Mouse (Mus musculus) C2C12 (cell line): Measurements from ENCODE around the gene Iqsec2. TPM values are rescaled to one million over a fixed set of nuclear protein-coding genes. Genes with fewer than 3 reads are reported as not detected.

Experiments used
- H3K27me3 ChIP-seq: one replicate; pipeline ENCODE4 v1.6.1; 2011; ENCODE audit not compliant: control insufficient read depth, insufficient read depth, insufficient read length
- H3K36me3 ChIP-seq: one replicate; pipeline ENCODE4 v1.6.1; 2011; ENCODE audit not compliant: control insufficient read depth, insufficient read depth
- H3K4me3 ChIP-seq: one replicate; pipeline ENCODE4 v1.5.1; 2011; ENCODE audit warnings: mild to moderate bottlenecking, control low read depth; ENCODE audit not compliant: poor library complexity, insufficient read depth, severe bottlenecking
- H3K79me2 ChIP-seq: one replicate; pipeline ENCODE4 v1.6.1; 2011; ENCODE audit not compliant: control insufficient read depth, insufficient read depth
- H3K79me3 ChIP-seq: one replicate; pipeline ENCODE4 v1.6.1; 2011; ENCODE audit warnings: low read depth, control low read depth
- H3ac ChIP-seq: one replicate; pipeline ENCODE3; 2011; ENCODE audit warnings: low read depth; ENCODE audit not compliant: control insufficient read depth, insufficient read length
- CEBPB ChIP-seq: IDR thresholded peaks from one replicate; pipeline ENCODE4 v1.6.1; 2011; ENCODE audit warnings: low read depth, mild to moderate bottlenecking, control low read depth, moderate library complexity
- CTCF ChIP-seq: IDR thresholded peaks from one replicate; pipeline ENCODE4 v1.5.1; 2011; ENCODE audit not compliant: control insufficient read depth, insufficient read depth, insufficient read length
- FOSL1 ChIP-seq: IDR thresholded peaks from one replicate; pipeline ENCODE4 v1.8.0; 2011; ENCODE audit warnings: mild to moderate bottlenecking, low read length; ENCODE audit not compliant: poor library complexity, insufficient read depth, severe bottlenecking
- MAX ChIP-seq: IDR thresholded peaks from one replicate; pipeline ENCODE4 v1.6.1; 2011; ENCODE audit warnings: mild to moderate bottlenecking, control low read depth
- MYOD1 ChIP-seq: IDR thresholded peaks from one replicate; pipeline ENCODE4 v1.6.1; 2011; ENCODE audit warnings: low read depth; ENCODE audit not compliant: control insufficient read depth, insufficient read length
- MYOG ChIP-seq: IDR thresholded peaks from one replicate; pipeline ENCODE4 v1.6.1; 2011; ENCODE audit not compliant: control insufficient read depth, insufficient read length; ENCODE audit errors: extremely low read depth
- USF1 ChIP-seq: IDR thresholded peaks from one replicate; pipeline ENCODE4 v1.6.1; 2011; ENCODE audit warnings: low read depth, mild to moderate bottlenecking, control low read depth, moderate library complexity
- polyA plus RNA-seq: library from polyadenylated mRNA; unstranded; fragments of >200 nt; fragmentation: generic; extraction: Trizol; gene quantifications from one replicate; pipeline ENCODE4 v1.2.1, GENCODE M21; 2012; ENCODE audit warnings: missing spikeins

Iqsec2 gene
- polyA plus RNA-seq, 1 experiment = 6.9 TPM

GRCm38 (mm10) chrX:152202422-152203103 lies 58.5 kb downstream of the Iqsec2 start:
- Histone ChIP-seq H3K4me3 (no peak overlapping the region), H3K27me3 (no peaks in the 10 kb centered on the region), H3K79me3 (no peaks in the 10 kb centered on the region), H3K36me3 (no peaks in the 10 kb centered on the region), H3K79me2 (no peaks in the 10 kb centered on the region), H3ac (no peak overlapping the region)
- TF ChIP-seq USF1 (no peak), MYOG (no peak), MAX (no peak), FOSL1 (no peak), CTCF (no peak), MYOD1 (no peak), CEBPB (no peak)

DNA sequence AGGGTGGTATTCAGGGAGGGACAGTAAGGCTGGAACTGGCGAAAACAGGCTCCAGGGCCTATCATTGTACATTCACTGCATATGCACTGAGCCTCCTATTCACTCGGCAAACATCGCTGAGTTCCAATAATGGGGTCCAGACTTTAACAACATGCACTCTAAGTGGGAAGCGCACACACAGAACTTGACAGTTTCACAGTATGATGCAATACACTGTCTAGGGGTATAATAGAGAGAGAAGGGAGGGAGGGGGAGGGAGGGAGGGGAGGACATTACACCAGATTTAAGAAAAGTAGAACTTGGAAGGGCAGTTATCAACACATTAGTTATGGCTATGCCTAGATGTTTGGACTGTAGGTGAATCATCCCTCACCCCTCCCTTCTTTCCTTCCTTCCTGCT lies 59.2 kb downstream of the Iqsec2 start:
- H3K79me2 ChIP-seq = no peaks in the 10 kb centered on the region
- no peaks in the 10 kb centered on the region for H3K36me3 ChIP-seq
- no peak overlapping the region for H3K4me3 ChIP-seq
- TF ChIP-seq MAX (no peak), USF1 (no peak), CEBPB (no peak), MYOD1 (no peak), FOSL1 (no peak), CTCF (no peak), MYOG (no peak)
- no peak overlapping the region for H3ac ChIP-seq
- no peaks in the 10 kb centered on the region for H3K79me3 ChIP-seq
- no peaks in the 10 kb centered on the region for H3K27me3 ChIP-seq

DNA sequence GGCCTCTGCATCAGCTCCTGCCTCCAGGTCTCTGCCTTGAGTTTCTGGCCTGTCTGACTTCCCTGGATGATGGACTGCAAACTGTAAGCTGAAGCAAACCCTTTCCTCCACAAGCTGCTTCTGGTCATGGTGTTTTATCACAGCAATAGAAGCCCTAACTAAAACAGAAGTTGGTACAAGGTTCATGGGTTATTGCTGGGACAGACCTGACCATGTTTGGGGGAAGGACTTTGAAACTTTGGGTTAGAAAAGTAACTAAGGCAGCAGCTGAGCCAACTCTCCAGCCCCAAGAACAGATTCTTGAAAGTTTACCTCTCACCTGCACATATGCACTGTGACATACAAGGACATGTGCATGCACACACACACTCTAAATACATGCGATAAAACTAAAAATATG lies 61.4 kb downstream of the Iqsec2 start:
- no peak overlapping the region for H3K4me3 ChIP-seq
- H3K27me3 ChIP-seq = no peaks in the 10 kb centered on the region
- H3K79me2 ChIP-seq = no peaks in the 10 kb centered on the region
- H3K79me3 ChIP-seq = no peaks in the 10 kb centered on the region
- no peak overlapping the region for H3ac ChIP-seq
- TF ChIP-seq MYOG = no peak
- TF ChIP-seq CTCF = no peak
- TF ChIP-seq MAX = no peak
- TF ChIP-seq USF1 = no peak
- TF ChIP-seq MYOD1 = no peak
- no peak for TF ChIP-seq FOSL1
- no peak for TF ChIP-seq CEBPB
- H3K36me3 ChIP-seq = no peaks in the 10 kb centered on the region

- no peak for TF ChIP-seq MAX
- no peak for TF ChIP-seq FOSL1
- TF ChIP-seq USF1 = no peak
- no peak for TF ChIP-seq CTCF
- H3K79me3 ChIP-seq = no peaks in the 10 kb centered on the region
These were observed 70.6 kb downstream of the Iqsec2 start for GRCm38 (mm10) chrX:152214703-152215102.

DNA sequence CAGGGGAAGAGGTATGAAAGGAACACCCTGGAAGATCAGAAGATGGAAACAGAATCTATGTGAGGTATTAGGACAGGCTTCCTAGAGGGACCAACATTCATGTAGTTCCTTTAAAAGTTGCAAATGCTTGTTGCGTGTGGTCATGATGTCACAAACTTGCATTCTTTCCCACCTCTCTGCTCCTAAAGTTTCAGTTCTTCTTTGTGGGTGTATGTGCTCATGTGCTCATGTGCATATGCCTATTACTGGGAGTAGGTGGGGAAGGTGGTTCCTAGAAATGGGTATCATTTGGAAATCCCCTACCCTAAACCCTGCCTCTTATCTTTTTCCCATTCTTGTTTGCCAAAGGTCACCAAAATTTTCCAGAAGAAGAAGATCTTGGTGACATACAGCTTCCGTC lies 74.5 kb downstream of the Iqsec2 start:
- no peaks in the 10 kb centered on the region for H3K36me3 ChIP-seq
- H3K79me3 ChIP-seq = no peaks in the 10 kb centered on the region
- no peak overlapping the region for H3K4me3 ChIP-seq
- no peaks in the 10 kb centered on the region for H3K27me3 ChIP-seq
- TF ChIP-seq MAX (no peak), CEBPB (no peak), MYOG (no peak), USF1 (no peak), CTCF (no peak), MYOD1 (no peak), FOSL1 (no peak)
- H3K79me2 ChIP-seq = no peaks in the 10 kb centered on the region
- no peak overlapping the region for H3ac ChIP-seq

More at GRCm38 (mm10) chrX:152214703-152215102, 70.6 kb downstream of the Iqsec2 start:
- Histone ChIP-seq H3K79me2 (no peaks in the 10 kb centered on the region), H3K27me3 (no peaks in the 10 kb centered on the region), H3ac (no peak overlapping the region), H3K4me3 (no peak overlapping the region), H3K36me3 (no peaks in the 10 kb centered on the region)

- no peak overlapping the region for H3K4me3 ChIP-seq
- H3ac ChIP-seq = no peak overlapping the region
- no peaks in the 10 kb centered on the region for H3K79me3 ChIP-seq
- H3K79me2 ChIP-seq = no peaks in the 10 kb centered on the region
- no peak for TF ChIP-seq MYOD1
- H3K36me3 ChIP-seq = no peaks in the 10 kb centered on the region
- no peaks in the 10 kb centered on the region for H3K27me3 ChIP-seq
These were observed 77.7 kb downstream of the Iqsec2 start for GRCm38 (mm10) chrX:152221721-152222120.
